Mouse (Mus musculus) cortical plate, adult 2 months (tissue): Measurements from ENCODE around the gene Ndufaf3.

Source experiments
- CTCF ChIP-seq: fragments of 200-500 bp; IDR thresholded peaks from 2 replicates; pipeline ENCODE4 v1.5.1; 2011; ENCODE audit warnings: mild to moderate bottlenecking, control low read depth, low read length; ENCODE audit not compliant: insufficient read depth; ENCODE audit errors: extremely low read depth
- POLR2A ChIP-seq: fragments of 200-500 bp; IDR thresholded peaks from 2 replicates; pipeline ENCODE4 v1.6.1; 2011; ENCODE audit warnings: mild to moderate bottlenecking, low read length, control low read depth; ENCODE audit not compliant: insufficient read depth; ENCODE audit errors: extremely low read depth

DNA sequence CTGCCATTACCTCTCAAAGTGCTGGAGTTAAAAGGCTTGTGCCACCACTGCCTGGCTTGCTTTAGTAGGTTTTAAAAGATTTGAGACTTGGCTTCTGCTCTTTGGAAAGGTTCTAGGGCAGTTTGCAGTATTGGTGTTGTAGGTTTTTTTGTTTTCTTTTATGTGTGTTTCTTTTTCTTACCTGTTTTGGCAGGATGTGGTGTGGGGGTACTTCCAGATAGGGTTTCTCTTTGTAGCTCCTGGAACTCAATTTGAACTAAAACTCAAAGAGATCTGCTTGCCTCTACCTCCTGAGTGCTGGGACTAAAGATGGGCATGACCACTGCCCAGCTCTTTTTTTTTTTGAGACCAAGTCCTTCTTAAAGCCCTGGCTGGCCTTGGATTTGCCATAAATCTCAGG lies 26.4 kb downstream of the Ndufaf3 start:
- TF ChIP-seq CTCF (no peak), POLR2A (no peak)
